Mouse (Mus musculus): ENCODE results near the gene Kcnj1.

DNA sequence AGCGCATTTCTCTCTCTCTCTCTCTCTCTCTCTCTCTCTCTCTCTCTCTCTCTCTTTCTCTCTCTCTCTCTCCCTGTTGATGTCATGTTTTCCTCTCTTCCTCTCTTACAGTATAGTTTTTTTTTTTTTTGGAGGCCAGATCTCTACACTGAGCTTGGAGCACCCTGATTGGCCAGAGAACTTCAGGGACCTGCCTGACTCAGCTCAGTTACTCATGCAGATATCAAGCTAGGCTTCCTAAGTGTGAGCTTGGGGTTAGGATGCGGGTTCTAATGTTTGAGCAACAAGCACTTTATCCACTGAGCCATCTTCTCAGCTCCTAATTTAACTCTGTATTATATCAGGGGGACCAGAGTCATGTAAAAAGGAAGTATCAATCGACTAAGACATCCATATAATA lies 43.7 kb downstream of the Kcnj1 start:
- TF ChIP-seq USF1 (IDR thresholded peaks at IDR 0.05; ENCODE audit: low read depth) (no peak), TCF12 (IDR thresholded peaks at IDR 0.05; ENCODE audit: insufficient read depth, poor library complexity, severe bottlenecking) (no peak), POLR2AphosphoS2 (IDR thresholded peaks at IDR 0.05; ENCODE audit: insufficient read length, low read depth) (no peak), POLR2A (IDR thresholded peaks at IDR 0.05; ENCODE audit: insufficient read length, low read depth) (no peak), MYOD1 (IDR thresholded peaks at IDR 0.05; ENCODE audit: control insufficient read depth in 1 of 3, insufficient read length in 2 of 3, low read depth in 2 of 3) (no peak)

All from myocyte (in vitro differentiated cells).